Mouse (Mus musculus) limb, embryonic 12.5 days (tissue): ENCODE data around the gene Atp5f1. TPM values are rescaled to one million over a fixed set of nuclear protein-coding genes. Genes with fewer than 3 reads are reported as not detected.

Experiments used
- ATAC-seq: fragments of 200-750 bp; cut with Nextera tagmentation; 2 replicates; pipeline ENCODE4 v1.8.0; 2017; ENCODE audit warnings: low read depth, moderate TSS enrichment; ENCODE audit not compliant: insufficient number of reproducible peaks, insufficient read depth, low FRiP score, low TSS enrichment
- H3K27ac ChIP-seq: fragments of 300-500 bp; sonication (generic); 2 replicates; pipeline ENCODE4 v1.5.1; 2016; ENCODE audit warnings: mild to moderate bottlenecking, moderate library complexity
- H3K27me3 ChIP-seq: fragments of 300-500 bp; sonication (generic); 2 replicates; pipeline ENCODE4 v1.6.1; 2016; ENCODE audit warnings: mild to moderate bottlenecking, moderate library complexity
- H3K36me3 ChIP-seq: fragments of 300-500 bp; sonication (generic); 2 replicates; pipeline ENCODE4 v1.6.1; 2016; ENCODE audit warnings: mild to moderate bottlenecking, moderate library complexity
- H3K4me1 ChIP-seq: fragments of 300-500 bp; sonication (generic); replicated peaks from 2 replicates; pipeline ENCODE4 v1.6.1; 2016
- H3K4me2 ChIP-seq: fragments of 300-500 bp; sonication (generic); 2 replicates; pipeline ENCODE4 v1.6.1; 2016; ENCODE audit warnings: mild to moderate bottlenecking, moderate library complexity
- H3K4me3 ChIP-seq: fragments of 300-500 bp; sonication (generic); replicated peaks from 2 replicates; pipeline ENCODE4 v1.5.1; 2016; ENCODE audit warnings: mild to moderate bottlenecking
- H3K9ac ChIP-seq: fragments of 300-500 bp; sonication (generic); replicated peaks from 2 replicates; pipeline ENCODE4 v1.6.1; 2016; ENCODE audit warnings: mild to moderate bottlenecking, moderate library complexity
- H3K9me3 ChIP-seq: fragments of 300-500 bp; sonication (generic); 2 replicates; pipeline ENCODE4 v1.6.1; 2016; ENCODE audit warnings: mild to moderate bottlenecking, moderate library complexity
- WGBS: fragments of 180-500 bp; shearing (Covaris S2); methylation state at CpG from one replicate; pipeline ENCODE4 v1.1.7; 2016; 5-methylcytosine and 5-hydroxymethylcytosine counted together
- polyA plus RNA-seq: library from polyadenylated mRNA; unstranded; fragments of >200 nt; fragmentation: Nextera tagmentation; extraction: Ambion mirVana; gene quantifications from 2 replicates; pipeline ENCODE4 v1.2.1, GENCODE M21; 2016

Atp5f1 gene
- polyA plus RNA-seq, 1 experiment from 2014 or later = 461 TPM

DNA sequence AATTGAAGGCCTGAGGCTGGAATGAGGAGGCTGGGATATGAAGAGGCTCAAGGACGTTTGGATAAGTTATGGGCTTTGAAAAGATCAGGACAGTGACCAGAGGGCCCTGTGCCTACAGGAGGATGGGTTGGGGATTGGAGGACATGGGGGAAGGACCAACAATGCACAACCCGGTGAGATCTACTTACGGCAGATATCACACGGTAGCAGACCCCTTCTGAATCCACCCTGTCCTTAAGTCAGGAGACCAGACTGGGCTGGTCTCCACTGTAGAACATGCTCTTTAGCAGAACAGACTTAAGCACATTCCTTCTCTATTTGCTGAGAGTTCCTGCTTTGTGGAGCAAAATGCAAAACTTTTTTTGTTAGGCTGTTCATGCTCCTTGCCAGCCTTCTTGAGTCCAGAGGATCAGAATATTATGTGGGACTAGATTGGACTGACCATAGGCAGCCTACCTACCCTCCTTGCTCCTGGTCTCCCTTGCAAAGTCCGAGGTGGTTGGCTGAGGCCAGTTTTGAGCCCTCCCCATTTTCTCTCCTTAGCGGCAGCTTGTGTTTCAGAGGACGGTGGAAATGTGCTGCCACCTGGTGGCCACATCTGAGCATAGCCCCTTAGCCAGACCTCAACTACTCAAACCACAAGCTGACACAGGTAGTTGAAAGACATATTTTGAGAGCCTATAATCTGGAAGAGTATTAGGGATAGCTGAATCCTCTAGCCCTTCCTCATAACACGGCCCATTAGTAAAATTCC lies 60.3 kb downstream of the Atp5f1 start:
- Histone ChIP-seq H3K4me1 (peaks cover 2% of the 10 kb centered on the region), H3K27ac (no peak overlapping the region), H3K36me3 (no peaks in the 10 kb centered on the region), H3K9me3 (no peaks in the 10 kb centered on the region), H3K27me3 (no peaks in the 10 kb centered on the region), H3K4me2 (no peak overlapping the region), H3K4me3 (no peak overlapping the region), H3K9ac (no peak overlapping the region)
- ATAC-seq = peak; percentile 68
- 39% methylated on average over 8 of the region's 8 CpGs for WGBS

GRCm38 (mm10) chr3:105898861-105899260 lies 61.0 kb downstream of the Atp5f1 start:
- Histone ChIP-seq H3K4me2 (no peak overlapping the region), H3K4me3 (no peak overlapping the region), H3K9ac (no peak overlapping the region), H3K36me3 (no peaks in the 10 kb centered on the region), H3K9me3 (no peaks in the 10 kb centered on the region), H3K27me3 (no peaks in the 10 kb centered on the region), H3K27ac (no peak overlapping the region), H3K4me1 (peaks cover 9% of the 10 kb centered on the region)
- ATAC-seq = no peak
- 70% methylated on average over 11 of the region's 11 CpGs for WGBS

DNA sequence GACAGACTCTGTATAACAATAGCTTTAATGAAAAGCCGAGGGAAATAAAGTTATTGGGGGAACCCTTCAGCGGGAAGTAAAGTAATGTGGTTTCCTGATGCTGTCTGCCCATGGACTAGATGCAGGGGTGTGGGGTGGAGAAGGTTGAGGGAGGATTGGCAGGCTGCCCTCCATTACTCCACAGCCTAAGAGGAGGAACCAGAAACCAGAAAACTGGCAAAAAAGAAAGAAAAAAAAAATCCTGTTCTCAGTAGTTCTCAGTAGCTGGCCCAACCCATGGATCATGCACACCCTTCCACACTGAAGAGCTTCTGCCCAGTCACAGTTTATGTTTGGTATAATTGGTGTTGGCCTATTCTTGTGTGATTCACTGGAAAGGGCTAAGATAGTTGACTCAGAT lies 61.6 kb downstream of the Atp5f1 start:
- H3K4me3 ChIP-seq = no peak overlapping the region
- no peaks in the 10 kb centered on the region for H3K9me3 ChIP-seq
- WGBS = 87% methylated on average over 2 of the region's 2 CpGs
- no peak for ATAC-seq
- H3K27ac ChIP-seq = no peak overlapping the region
- peaks cover 14% of the 10 kb centered on the region for H3K4me1 ChIP-seq
- no peak overlapping the region for H3K4me2 ChIP-seq
- no peaks in the 10 kb centered on the region for H3K27me3 ChIP-seq
- no peaks in the 10 kb centered on the region for H3K36me3 ChIP-seq
- no peak overlapping the region for H3K9ac ChIP-seq

GRCm38 (mm10) chr3:105896811-105897210 lies 63.1 kb downstream of the Atp5f1 start:
- ATAC-seq = no peak
- WGBS = 79% methylated on average over 3 of the region's 3 CpGs

GRCm38 (mm10) chr3:105894601-105895592 lies 65.0 kb downstream of the Atp5f1 start:
- Histone ChIP-seq H3K9me3 (no peaks in the 10 kb centered on the region), H3K4me2 (no peak overlapping the region), H3K36me3 (no peaks in the 10 kb centered on the region), H3K9ac (no peak overlapping the region), H3K4me1 (peaks cover 33% of the 10 kb centered on the region), H3K4me3 (no peak overlapping the region), H3K27ac (no peak overlapping the region), H3K27me3 (no peaks in the 10 kb centered on the region)
- WGBS = 72% methylated on average over 23 of the region's 23 CpGs
- no peak for ATAC-seq

More at GRCm38 (mm10) chr3:105896811-105897210, 63.1 kb downstream of the Atp5f1 start:
- no peaks in the 10 kb centered on the region for H3K27me3 ChIP-seq
- no peak overlapping the region for H3K27ac ChIP-seq
- no peak overlapping the region for H3K9ac ChIP-seq
- H3K4me1 ChIP-seq = peaks cover 26% of the 10 kb centered on the region
- no peak overlapping the region for H3K4me3 ChIP-seq
- no peaks in the 10 kb centered on the region for H3K36me3 ChIP-seq
- H3K4me2 ChIP-seq = no peak overlapping the region
- no peaks in the 10 kb centered on the region for H3K9me3 ChIP-seq

GRCm38 (mm10) chr3:105893941-105894391 lies 65.9 kb downstream of the Atp5f1 start:
- peaks cover 33% of the 10 kb centered on the region for H3K4me1 ChIP-seq
- H3K27me3 ChIP-seq = no peaks in the 10 kb centered on the region
- WGBS = 23% methylated on average over 6 of the region's 6 CpGs
- ATAC-seq = 0 out of 2 replicates have a peak, but pooled peaks have one; percentile 7
- H3K4me2 ChIP-seq = no peak overlapping the region
- H3K36me3 ChIP-seq = no peaks in the 10 kb centered on the region
- no peak overlapping the region for H3K4me3 ChIP-seq
- no peak overlapping the region for H3K9ac ChIP-seq
- no peaks in the 10 kb centered on the region for H3K9me3 ChIP-seq
- H3K27ac ChIP-seq = no peak overlapping the region

Other genes starting within 250 kb of the Atp5f1 start
- gene Rap1a, start 158.8 kb downstream of the Atp5f1 start, polyA plus RNA-seq = 76.8 and 81.8 TPM in 2 replicates
- gene Adora3, start 89.2 kb downstream of the Atp5f1 start, polyA plus RNA-seq = 0.36 TPM in 1 of 2 replicates, not detected in the other
- gene Tmigd3, start 89.2 kb downstream of the Atp5f1 start, polyA plus RNA-seq = 0.43 TPM in 1 of 2 replicates, not detected in the other
- gene I830077J02Rik, start 27.4 kb downstream of the Atp5f1 start, polyA plus RNA-seq = 0.51 and 0.64 TPM in 2 replicates
- gene Wdr77, start 730 bp downstream of the Atp5f1 start, polyA plus RNA-seq = 111 and 117 TPM in 2 replicates
- gene Ovgp1, start 13.6 kb upstream of the Atp5f1 start, polyA plus RNA-seq = 1.7 and 1.8 TPM in 2 replicates
- not detected in 2 replicates for gene Pifo, start 54.5 kb upstream of the Atp5f1 start, polyA plus RNA-seq
- gene Chil5, start 72.7 kb upstream of the Atp5f1 start, polyA plus RNA-seq = not detected in 2 replicates
- gene Chia1, start 153.1 kb upstream of the Atp5f1 start, polyA plus RNA-seq = not detected in 2 replicates
- gene Chil3, start 207.5 kb upstream of the Atp5f1 start, polyA plus RNA-seq = not detected in 2 replicates